Mouse (Mus musculus) cortical plate, adult 2 months (tissue): ENCODE data around the gene C87436.

Source experiments
- CTCF ChIP-seq: fragments of 200-500 bp; IDR thresholded peaks from 2 replicates; pipeline ENCODE4 v1.5.1; 2011; ENCODE audit warnings: mild to moderate bottlenecking, control low read depth, low read length; ENCODE audit not compliant: insufficient read depth; ENCODE audit errors: extremely low read depth
- POLR2A ChIP-seq: fragments of 200-500 bp; IDR thresholded peaks from 2 replicates; pipeline ENCODE4 v1.6.1; 2011; ENCODE audit warnings: mild to moderate bottlenecking, low read length, control low read depth; ENCODE audit not compliant: insufficient read depth; ENCODE audit errors: extremely low read depth

- TF ChIP-seq CTCF (no peak), POLR2A (no peak)
Observed at GRCm38 (mm10) chr6:86463079-86463478, 24.9 kb downstream of the C87436 start.
